Mouse (Mus musculus): ENCODE data around the gene Rexo5. TPM values are rescaled to one million over a fixed set of nuclear protein-coding genes. Genes with fewer than 3 reads are reported as not detected.

Gene Rexo5
- total RNA-seq (2021): 1 to 10 TPM in 1 of 2 experiments, under 1 TPM in 1; 0.55 to 2.2 TPM

DNA sequence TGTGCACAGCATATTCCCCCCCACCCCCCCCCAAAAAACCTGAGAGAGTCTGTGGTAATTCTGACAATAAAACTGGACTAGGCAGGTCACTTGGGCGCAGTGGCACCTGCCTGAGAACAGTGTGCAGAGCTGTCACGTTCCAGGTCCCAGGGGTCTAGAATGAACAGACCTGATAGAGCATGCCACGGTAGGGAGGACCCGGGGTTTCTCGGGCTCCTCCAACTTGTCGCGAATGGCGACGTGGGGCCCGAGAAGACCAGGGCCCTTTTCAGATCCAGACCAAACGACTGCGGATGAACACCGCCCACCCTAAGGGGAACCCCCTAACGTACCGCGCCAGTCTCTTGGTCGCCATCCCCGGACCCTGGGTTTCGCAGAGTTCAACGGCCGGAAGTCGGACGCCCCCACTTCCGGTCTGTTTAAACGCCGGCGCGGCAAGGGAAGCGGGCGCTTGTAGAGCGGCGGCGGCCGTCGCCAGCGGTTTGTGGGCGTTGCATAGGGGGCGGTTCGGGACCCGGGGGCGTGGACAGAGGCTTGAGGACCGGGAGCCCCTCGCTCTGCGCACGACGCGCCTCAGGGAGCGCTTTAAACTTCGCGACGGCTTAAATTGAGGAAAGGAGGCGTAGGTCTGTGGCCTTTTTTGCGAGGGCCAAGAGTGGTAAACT lies at the start of gene Rexo5, which contains the start of gene Eri2:
Gene Rexo5 (plus strand): TSS at position 421 of the 665 bp plus-strand sequence.
Gene Eri2 (minus strand): TSS at position 473 of the 665 bp plus-strand sequence.
- peak; percentile 73 to 77 for DNase-seq (ENCODE audit: low spot score in 2 of 2)
- intact Hi-C loops (cut with DNase I): no loop called here

DNA sequence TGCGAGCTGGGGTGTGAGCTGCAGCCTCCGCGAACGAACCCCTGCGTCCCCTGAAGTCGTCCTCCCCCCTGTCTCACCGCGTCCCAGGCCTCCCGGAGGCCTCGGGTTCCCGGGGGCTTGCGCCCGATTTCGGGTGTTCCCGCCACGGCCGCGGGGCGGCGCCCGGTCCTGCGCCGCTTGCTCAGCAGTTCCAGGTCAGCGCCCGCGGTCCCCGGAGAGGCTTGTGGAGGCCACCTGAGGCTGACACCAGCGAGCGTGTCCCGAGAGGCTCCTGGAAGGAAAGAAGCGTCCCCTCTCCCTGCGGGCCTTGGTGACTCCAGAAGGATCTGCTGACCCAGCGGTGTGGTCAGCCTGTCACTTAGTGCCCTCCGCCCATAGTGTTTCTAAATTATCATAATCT lies 49.5 kb upstream of the Rexo5 start:
- intact Hi-C loops (cut with DNase I): no loop called here
- DNase-seq (ENCODE audit: low spot score in 2 of 2): no peak

DNA sequence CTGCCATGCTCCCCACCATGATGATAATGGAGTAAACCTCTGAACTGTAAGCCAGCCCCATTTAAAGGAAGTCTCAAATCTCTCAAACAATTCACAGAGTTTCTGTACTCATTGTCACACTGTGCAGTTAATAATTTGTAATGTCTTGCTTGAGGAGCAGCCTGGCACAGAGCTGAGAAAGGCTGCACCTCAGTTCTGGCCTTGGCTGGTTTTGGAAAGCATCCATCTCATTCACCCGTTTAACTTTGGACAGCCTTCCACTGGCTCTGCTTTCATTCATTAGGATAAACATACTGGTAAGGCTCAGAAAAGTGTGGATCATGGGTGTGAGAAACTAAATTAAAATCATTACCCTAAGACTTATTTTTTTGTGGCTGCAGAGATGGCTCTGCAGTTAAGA lies 47.9 kb upstream of the Rexo5 start:
- intact Hi-C loops (cut with DNase I): no loop called here
- no peak for DNase-seq (ENCODE audit: low spot score in 2 of 2)

DNA sequence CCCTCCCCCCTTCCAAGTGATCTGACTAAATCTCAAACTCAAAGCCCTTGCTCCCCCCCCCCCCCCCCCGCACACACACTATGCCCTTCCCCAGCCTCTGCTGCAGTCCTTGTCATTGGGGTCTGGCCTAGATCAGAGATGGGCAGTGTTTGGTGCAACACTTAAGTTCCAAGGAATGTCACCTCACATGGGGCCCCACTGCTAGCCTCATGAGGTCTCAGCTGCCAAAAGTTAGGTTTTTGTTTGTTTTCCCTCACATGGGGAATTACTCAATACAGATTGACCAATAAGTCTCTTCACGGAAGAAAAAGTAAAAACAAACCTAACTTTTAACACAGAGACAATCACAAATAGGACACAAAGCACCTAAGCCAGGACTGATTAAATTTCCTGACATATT lies 45.0 kb upstream of the Rexo5 start:
- DNase-seq (ENCODE audit: low spot score in 2 of 2): no peak
- intact Hi-C loops (cut with DNase I): no loop called here

DNA sequence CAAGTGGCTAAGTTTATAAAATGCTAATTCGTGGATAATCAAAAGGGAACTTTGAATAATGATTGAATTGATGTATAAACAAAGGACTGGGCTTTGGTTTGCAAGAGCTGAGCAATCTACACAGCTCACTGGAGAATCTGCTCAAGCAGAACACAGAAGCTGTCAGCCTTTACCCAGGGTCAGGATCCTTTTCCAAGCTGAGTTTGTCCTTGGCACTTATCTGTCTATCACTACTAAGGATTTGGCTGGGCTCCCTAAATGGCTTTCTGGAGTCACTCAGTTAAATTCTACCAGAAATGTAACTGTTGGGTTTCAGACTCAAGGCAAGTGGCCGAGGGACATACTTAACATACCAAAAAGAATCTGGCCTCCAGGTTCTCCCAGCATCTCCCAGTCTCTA lies 43.9 kb upstream of the Rexo5 start:
- no peak for DNase-seq (ENCODE audit: low spot score in 2 of 2)

DNA sequence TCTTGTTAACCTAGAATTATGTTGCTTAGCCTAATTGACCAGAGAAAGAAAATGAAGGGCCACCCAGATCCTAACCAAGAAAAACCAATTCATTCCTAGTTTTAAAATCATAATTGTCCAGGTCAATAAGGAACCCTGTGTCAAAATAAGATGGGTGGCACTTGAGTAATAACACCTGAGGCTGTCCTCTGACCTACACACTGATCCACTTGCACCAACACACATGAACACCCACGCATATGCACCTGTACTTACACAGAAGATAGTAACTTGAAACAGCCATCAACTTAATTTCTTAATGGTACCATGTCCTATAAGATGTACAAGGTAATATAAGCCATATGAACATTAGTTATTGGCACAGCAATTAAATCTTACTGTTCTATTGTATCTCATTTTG lies 40.1 kb upstream of the Rexo5 start:
- no peak for DNase-seq (ENCODE audit: low spot score in 2 of 2)
- intact Hi-C loops (cut with DNase I): no loop called here

More for the DNA sequence above, 43.9 kb upstream of the Rexo5 start:
- intact Hi-C loops (cut with DNase I): no loop called here

DNA sequence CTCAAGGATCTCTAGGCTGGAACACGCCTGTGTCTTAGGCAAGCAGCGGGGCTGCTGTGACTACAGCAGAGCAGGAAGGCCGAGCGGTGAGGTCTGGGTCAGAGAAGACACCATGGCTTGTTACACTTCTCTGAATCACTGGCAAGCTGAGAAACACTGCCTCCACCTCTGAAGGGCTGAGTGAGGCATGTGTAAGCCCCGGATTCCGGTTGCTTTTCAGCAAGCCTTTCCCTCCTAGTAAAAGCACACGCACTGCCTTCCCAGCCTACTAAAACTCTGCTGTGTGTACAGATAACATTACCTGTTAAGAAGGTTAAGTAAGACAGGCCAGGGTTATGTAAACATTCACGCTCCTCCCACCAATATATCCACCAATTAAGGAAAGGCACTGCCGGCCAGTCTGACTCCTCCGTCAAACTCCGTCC lies 33.3 kb upstream of the Rexo5 start, which contains the start of gene Acsm3:
Gene Acsm3 (plus strand): TSS at position 397 of the 425 bp plus-strand sequence.
- intact Hi-C loops (cut with DNase I): no loop called here
- DNase-seq (ENCODE audit: low spot score in 2 of 2): no peak

DNA sequence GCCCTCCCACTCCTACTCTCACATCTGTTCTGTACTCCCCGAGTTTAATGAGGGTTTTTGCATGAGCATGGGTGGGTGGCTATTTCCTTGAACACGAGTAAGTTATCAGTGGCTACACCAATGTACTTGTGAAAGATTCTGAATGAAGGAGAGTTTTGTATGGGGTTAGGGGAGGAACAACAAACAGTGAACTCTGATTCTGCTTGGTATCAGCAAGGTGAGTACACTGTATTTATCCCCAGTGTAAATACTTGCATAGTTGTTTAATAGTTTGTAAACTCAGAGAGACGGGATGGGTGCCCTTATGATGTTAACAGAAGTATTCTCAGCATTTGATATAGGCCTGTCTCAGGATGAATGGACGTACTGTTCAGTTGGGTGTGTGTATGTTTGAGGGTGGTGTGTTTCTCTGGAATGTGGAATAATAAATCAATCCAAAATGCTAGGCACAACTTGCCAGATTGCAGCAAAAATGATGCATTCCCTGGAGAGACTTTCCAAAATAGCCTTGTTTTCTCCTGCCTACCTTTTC lies 31.6 kb upstream of the Rexo5 start:
- intact Hi-C loops (cut with DNase I): no loop called here
- no peak for DNase-seq (ENCODE audit: low spot score in 2 of 2)

DNA sequence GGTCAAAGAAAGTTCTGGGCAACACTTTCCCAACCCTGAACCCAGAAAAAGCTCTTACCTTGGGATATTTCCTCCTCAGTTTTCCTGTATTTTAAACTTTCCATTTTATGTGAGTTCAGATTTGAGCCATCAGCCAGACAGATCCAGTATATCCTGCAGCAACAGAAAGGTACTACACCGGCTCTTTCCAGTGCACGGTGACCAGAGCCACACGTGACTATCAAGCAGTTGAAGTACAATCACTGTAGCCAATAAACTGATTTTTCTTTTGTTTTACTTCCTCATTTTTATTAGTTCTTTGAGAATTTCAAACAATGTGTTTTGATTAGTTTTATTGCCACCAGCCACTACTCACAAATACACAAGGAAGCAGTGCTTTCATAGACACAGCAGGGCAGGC lies 29.4 kb upstream of the Rexo5 start:
- no peak for DNase-seq (ENCODE audit: low spot score in 2 of 2)
- intact Hi-C loops (cut with DNase I): no loop called here

DNA sequence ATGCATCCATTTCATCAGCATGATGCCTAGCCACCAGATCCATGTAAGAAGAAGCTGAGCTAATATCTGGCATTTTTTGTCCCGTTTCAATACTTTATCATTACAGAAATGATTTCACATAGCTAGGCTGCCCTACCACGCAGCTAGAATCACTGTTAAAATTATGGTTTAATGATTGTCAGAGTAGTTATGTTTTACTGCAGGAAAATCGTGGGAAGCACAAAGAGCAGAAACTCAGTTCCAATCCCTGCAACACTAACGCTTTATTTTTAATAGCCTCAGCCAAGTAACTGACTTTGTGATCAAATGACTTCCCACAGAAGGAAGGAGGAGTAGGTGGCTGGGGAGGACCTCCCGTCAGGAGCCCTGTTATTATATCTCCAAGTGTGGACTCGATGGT lies 26.8 kb upstream of the Rexo5 start:
- no peak for DNase-seq (ENCODE audit: low spot score in 2 of 2)
- intact Hi-C loops (cut with DNase I): no loop called here

DNA sequence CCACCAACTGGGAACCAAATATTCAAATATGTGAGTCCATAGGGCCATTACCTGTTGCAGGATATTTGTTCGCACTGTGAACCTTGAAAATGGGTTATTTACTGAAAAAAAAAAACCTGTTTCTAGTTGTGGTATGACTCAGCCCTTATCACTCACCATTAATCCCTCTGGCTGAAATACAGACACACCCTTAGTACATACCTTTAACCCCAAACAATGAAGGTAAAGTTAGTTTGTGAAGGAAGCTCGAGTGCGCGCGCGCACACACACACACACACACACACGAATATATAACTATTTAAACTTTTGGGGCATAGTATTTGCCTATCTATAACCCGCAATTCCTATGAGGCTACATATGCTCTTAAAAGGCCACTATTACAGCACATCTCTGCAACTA lies 23.9 kb upstream of the Rexo5 start:
- intact Hi-C loops (cut with DNase I): no loop called here
- DNase-seq (ENCODE audit: low spot score in 2 of 2): no peak

DNA sequence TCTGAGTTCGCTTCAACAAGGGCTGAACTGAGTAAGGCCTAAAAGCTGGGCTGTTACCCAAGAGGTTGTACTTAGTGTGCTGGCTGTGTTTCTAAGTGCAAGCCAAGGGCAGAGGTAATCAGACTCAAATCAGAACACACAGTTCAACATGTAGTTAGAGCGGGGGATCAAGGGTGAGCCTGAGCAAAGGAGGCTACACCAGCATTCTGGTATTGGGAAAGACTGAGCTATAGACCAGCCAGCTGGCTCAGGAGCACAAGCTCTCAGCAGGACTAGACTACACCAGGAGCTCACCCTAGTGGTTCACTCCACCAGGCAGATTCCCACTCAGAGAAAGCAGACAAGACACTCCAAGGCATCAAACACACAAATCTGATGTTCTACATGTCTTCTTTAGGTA lies 10.4 kb upstream of the Rexo5 start:
- no peak for DNase-seq (ENCODE audit: low spot score in 2 of 2)
- intact Hi-C loops (cut with DNase I): no loop called here

DNA sequence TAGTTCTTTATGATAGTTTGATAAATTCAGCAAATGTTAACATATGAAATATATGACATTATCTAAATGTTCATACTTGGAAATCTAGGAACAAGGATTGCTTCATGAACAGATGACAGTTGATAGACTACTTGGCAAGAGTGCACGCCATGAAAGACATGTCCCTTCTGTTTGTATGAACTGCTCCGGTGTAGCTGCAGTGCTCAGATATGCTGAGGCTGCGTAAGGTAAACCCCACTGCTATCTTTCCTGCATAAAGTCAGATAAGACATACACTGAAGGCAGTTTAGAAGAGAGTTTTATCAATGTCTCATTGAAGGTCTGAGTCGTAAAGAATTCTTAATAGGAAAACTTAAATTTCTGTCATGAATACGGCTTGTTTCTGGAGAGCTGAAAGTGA lies 8.9 kb upstream of the Rexo5 start:
- no peak for DNase-seq (ENCODE audit: low spot score in 2 of 2)
- intact Hi-C loops (cut with DNase I): no loop called here

DNA sequence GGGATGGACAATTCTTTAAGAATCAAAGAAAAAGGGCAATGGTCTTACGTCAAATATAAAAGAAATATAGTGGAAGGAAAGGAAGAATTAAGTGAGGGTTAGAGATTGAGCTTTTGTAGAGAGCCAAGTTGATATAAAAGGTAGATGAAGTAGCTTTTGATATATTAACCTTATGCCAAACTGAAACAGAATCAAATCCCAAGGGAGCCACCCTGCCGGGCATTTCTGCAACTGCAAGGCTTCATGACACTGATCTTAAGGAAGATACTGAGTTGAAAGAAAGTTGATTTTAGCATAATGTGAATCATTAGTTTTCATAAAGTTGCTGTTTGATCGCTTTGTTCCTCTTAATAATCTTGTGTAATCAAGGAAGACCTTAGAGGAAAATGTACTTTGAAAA lies 4.8 kb upstream of the Rexo5 start:
- no peak for DNase-seq (ENCODE audit: low spot score in 2 of 2)
- intact Hi-C loops (cut with DNase I): no loop called here

DNA sequence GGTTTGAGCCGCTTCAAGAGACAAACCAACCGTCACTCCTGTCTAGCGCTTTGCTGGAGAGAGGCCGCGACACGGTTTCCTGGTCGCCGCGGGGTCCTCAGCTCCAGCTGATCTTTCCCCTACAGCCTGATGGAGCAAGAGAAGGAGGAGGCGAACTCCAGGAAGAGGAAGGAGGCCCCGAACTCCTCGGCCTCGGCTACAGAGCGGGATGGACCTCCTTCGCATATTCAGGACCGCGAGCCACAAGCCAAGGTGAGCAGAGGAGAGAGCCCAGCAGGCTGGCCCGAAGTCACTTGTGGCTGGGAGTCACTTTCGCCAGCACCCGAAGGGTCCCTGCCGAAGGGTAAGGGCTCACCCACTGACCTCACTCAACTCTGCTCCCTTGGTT lies 439 bp downstream of the Rexo5 start:
- no peak for DNase-seq (ENCODE audit: low spot score in 2 of 2)
- intact Hi-C loops (cut with DNase I): no loop called here

DNA sequence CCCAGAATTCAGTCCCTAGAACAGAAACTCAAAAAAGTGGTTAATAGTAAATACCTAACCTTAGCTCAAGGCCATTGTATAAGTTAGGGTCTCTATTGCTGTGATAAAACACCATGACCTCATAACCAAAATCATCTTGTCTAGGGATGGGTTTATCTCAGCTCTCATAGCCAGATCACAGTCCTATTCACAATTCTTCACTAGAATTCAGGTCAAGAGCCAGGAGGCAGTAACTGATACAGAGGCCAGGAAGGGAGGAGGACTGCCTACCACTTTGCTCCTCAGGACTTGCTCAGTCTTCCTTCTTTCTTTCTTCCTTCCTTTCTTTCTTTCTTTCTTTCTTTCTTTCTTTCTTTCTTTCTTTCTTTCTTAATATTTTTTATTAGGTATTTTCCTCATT lies 1.5 kb downstream of the Rexo5 start:
- no peak for DNase-seq (ENCODE audit: low spot score in 2 of 2)
- intact Hi-C loops (cut with DNase I): no loop called here

DNA sequence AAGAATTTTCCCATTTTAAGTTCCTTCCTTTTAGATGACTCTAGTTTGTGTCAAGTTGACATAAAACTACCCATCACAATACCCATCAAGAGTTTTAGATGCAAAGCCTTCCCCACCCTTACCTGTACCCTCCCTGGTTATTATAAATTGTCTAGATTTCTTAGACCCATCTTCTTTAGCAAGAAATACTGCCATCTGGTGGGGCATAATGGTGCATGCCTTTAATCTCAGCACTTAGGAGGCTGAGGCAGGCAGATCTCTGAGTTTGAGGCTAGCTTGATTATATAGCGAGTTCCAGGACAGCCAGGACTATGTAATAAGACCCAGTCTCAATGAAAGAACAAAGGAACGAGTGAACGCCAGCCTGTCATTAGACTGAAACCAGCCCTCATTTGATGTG lies 6.7 kb downstream of the Rexo5 start:
- intact Hi-C loops (cut with DNase I): no loop called here
- no peak for DNase-seq (ENCODE audit: low spot score in 2 of 2)

DNA sequence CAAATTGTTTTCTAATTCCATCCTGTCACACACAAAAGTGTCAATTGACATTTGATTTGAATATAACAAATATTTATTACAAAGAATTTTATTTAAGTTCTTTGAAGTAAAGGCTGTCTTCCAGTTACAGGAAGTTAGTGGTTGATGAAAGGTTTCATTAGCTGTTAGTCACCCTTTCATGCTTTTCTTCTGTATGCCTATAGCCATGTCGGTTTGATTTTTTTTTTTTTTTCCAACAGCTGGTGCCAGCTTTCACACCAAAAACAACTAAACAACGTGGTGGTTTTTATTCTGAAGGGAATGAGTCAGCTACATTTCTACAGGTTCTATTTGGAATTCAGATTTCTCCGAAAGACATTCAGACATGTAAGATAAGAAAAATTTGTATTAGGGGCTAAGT lies 7.2 kb downstream of the Rexo5 start:
- no peak for DNase-seq (ENCODE audit: low spot score in 2 of 2)
- intact Hi-C loops (cut with DNase I): no loop called here

DNA sequence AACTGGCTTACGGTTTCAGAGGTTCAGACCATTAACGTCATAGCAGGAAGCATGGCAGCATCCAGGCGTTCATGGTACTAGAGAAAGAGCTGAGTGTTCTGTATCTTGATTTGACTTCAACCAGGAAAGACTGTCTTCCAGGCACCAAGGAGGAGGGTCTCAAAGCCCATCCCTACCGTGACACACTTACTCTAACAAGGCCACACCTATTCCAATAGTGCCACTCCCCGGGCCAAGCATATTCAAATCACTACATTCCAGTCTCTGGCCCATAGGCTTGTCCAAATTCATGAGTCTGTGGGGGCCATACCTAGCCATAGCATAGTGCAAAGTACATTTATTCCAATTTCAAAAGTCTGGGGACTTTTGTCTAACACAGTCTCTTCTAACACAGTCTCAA lies 13.6 kb downstream of the Rexo5 start:
- DNase-seq (ENCODE audit: low spot score in 2 of 2): no peak
- intact Hi-C loops (cut with DNase I): no loop called here

DNA sequence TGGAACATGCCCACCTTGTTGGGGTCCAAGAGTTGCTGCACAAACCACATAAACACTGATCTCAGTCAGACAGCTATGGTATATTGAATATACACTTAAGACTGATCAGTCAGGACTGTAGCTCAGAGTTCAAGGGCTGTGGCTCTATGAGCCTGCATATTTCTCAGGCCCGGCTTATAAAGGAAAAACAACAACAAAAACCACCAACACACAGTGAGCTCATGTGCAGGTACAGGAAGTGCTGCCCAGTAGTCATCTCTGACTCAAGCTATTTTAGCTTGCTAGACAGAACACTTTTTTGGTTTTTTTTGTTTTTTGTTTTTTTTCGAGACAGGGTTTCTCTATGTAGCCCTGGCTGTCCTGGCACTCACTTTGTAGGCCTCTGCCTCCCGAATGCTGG lies 14.9 kb downstream of the Rexo5 start:
- no peak for DNase-seq (ENCODE audit: low spot score in 2 of 2)
- intact Hi-C loops (cut with DNase I): no loop called here

DNA sequence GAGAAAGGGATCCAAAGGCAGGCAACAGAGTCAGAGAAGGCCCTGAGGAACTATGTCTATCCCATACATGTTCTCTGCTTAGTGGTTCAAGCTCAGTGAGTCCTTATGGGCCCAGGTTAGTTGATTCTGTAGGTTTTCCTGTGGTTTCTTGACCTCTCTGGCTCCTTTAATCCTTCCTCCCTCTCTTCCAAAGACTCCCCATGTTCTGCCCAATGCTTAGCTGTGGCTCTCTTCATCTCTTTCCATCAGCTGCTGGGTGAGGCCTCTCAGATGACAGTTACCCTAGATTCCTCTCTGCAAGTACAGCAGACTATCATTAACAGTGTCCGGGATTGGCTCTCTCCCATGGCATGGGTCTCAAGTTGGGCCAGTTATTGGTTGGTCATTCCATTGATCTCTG lies 41.6 kb downstream of the Rexo5 start:
- no peak for DNase-seq (ENCODE audit: low spot score in 2 of 2)
- intact Hi-C loops (cut with DNase I): no loop called here
